Mouse (Mus musculus): ENCODE results near the gene Nucb1.

- no peak for TF ChIP-seq CTCF (conservative IDR thresholded peaks at IDR 0.05; ENCODE audit: insufficient read depth, insufficient read length, low read depth, low read length)
- no peak for TF ChIP-seq POLR2A (IDR thresholded peaks at IDR 0.05; ENCODE audit: low read depth, low read length)
These were observed 28.9 kb upstream of the Nucb1 start for GRCm38 (mm10) chr7:45539095-45539494.

All from kidney, adult 2 months (tissue).